Mouse (Mus musculus) layer of hippocampus, adult 2 months (tissue): ENCODE results near the gene Bik. TPM values are rescaled to one million over a fixed set of nuclear protein-coding genes. Genes with fewer than 3 reads are reported as not detected.
A peak's percentile ranks its signal among the peaks of the same experiment; 100 is the strongest.

Source experiments
- DNase-seq, 2 experiments: peaks; one replicate each; pipeline ENCODE4 v3.0.0; 2022; ENCODE audit warnings: low spot score in 2 of 2
- H3K27ac ChIP-seq: fragments of 200-600 bp; 2 replicates; pipeline ENCODE4 v1.8.1; 2022
- H3K4me3 ChIP-seq: fragments of 200-600 bp; 2 replicates; pipeline ENCODE4 v1.8.1; 2022; ENCODE audit warnings: mild to moderate bottlenecking
- CTCF ChIP-seq: fragments of 200-600 bp; conservative IDR thresholded peaks from 2 replicates; pipeline ENCODE4 v1.8.1; 2022; ENCODE audit warnings: antibody characterized with exemption, mild to moderate bottlenecking, moderate library complexity
- total RNA-seq, 2 experiments: library from RNA; stranded (reverse); gene quantifications; 2 replicates each; pipeline ENCODE4 v1.2.3; 2021

Gene Bik
- total RNA-seq, 2 experiments from 2014 or later, result not detected

DNA sequence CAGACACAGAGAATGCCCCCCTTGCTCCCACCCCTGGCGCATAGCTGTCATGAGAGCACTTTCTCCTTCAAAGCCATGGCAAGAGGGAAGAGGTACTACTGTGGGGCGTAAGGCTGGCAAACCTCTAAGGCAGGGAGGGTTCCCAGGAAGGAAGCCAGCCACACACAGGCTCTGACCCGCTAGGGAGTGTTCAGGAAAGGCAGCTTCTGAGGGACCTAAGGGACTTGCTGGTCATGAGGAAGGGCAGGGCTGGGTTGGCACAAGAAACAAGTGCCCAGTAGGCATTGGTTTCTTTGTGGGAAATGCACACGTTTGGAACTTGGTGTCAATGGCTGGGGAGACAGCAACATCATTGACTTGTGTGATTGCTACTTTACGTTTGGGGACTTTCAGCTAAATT lies 39.3 kb downstream of the Bik start:
- no peak for TF ChIP-seq CTCF
- DNase-seq, result no peak
- Histone ChIP-seq H3K4me3 (no peak overlapping the region), H3K27ac (no peak overlapping the region)

GRCm38 (mm10) chr15:83567728-83568127 lies 41.1 kb downstream of the Bik start:
- no peak for DNase-seq
- Histone ChIP-seq H3K27ac (no peak overlapping the region), H3K4me3 (no peak overlapping the region)
- TF ChIP-seq CTCF, result no peak

DNA sequence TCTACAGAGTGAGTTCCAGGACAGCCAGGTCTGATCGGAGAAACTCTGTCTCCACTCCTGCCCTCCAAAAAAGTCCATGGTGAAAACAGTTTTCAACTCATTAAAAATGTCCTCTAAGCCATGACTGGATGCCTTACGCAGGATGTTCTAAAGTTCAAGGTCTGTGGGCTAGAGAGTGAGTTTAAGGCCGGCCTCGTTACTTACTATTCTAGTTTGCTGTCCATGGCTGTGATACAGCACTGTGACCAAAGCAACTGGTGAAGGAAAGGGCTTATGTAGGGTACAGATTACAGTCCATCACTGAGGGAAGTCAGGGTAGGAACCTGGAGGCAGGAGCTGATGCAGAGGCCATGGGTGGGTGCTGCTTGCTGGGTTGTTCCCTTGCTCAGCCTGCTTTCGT lies 41.9 kb downstream of the Bik start:
- H3K27ac ChIP-seq, result no peak overlapping the region
- TF ChIP-seq CTCF, result no peak
- no peak overlapping the region for H3K4me3 ChIP-seq
- no peak for DNase-seq

- Histone ChIP-seq H3K4me3 (no peak overlapping the region), H3K27ac (no peak overlapping the region)
- TF ChIP-seq CTCF, result no peak
- DNase-seq, result no peak
These were observed 43.0 kb downstream of the Bik start for GRCm38 (mm10) chr15:83569682-83570081.

DNA sequence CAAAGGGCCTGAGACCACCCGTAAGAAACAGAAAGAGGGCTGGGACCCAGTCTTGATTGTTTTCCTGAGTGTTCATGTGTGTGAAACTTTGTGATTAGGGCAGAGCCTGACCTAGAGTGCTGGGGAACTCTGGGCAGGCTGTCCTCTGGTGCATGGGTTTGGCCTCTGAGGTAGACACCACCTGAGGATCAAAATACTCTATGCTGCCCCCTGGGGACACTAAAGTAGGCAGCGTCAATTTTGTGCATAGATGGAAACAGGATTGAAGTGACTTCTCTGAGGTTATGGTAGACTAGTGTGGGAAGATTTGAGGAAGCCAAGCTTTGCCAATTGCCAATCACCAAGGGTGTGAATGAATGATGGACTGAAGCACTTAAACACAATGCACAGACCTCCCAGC lies 44.0 kb downstream of the Bik start:
- Histone ChIP-seq H3K4me3 (no peak overlapping the region), H3K27ac (no peak overlapping the region)
- no peak for DNase-seq
- TF ChIP-seq CTCF, result peak; percentile 50

- Histone ChIP-seq H3K27ac (no peak overlapping the region), H3K4me3 (no peak overlapping the region)
- DNase-seq, result no peak
- TF ChIP-seq CTCF, result no peak
These were observed 45.0 kb downstream of the Bik start for GRCm38 (mm10) chr15:83571636-83572035.

DNA sequence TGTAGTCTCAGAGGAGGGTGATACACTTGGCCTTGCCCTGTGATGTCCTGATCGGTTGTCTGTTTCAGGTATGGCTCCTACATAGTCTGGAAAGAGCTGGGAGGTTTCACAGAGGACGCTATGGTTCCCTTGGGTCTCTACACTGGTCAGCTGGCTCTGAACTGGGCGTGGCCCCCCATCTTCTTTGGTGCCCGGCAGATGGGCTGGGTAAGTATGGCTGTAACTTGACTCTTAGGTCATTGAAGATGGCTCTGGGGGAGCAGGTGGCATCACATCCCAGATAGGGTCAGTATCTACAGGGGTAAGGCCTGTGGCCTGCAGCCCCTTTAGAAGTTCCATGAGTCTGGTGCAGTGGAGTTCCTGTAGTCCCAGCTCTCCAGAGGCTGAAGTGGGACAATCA lies 45.5 kb downstream of the Bik start:
- no peak for DNase-seq
- TF ChIP-seq CTCF, result no peak
- no peak overlapping the region for H3K27ac ChIP-seq
- no peak overlapping the region for H3K4me3 ChIP-seq

DNA sequence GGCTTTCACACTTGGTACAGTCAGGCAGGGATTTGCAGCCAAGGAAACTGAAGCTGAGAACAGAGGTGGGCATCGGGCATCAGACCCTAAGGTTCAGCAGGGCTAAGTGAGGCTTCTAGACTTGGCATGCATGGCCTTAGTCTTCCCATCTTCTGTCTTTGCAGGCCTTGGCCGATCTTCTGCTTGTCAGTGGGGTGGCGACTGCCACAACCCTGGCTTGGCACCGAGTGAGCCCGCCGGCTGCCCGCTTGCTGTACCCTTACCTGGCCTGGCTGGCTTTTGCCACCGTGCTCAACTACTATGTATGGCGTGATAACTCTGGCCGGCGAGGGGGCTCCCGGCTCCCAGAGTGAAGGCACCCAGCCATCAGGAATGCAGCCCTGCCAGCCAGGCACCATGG lies 46.9 kb downstream of the Bik start:
- TF ChIP-seq CTCF, result no peak
- Histone ChIP-seq H3K4me3 (no peak overlapping the region), H3K27ac (no peak overlapping the region)
- DNase-seq, result no peak

DNA sequence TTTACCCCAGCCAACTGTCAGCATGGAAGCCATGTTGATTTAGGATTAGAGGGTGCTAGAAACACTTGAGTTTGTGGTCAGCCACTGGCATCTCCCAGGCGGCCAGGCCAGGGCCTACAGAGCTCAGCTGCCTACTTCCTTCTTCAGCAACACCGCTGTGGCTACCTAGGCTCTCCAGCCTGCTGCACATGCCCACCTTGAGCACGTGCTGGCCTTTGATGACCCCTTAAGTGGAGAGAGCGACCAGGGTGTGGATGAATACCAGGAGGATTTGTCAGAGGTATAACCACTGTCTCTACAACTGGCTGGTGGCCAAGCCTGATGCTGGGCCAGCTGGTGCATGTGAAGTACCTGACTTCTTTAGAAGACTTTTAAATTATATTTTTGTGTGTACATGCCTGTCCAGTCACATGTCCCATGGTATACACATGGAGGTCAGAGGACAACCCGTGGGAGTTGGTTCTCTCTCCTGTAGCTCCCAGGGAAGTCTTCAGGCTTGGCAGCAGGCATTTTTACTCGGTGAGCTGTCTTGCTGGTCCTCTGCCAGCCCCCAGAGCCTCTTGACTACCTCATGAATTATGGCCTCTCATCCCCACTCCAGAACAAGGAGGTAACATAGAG lies 48.2 kb downstream of the Bik start:
- no peak for DNase-seq
- no peak overlapping the region for H3K27ac ChIP-seq
- no peak overlapping the region for H3K4me3 ChIP-seq
- TF ChIP-seq CTCF, result no peak

GRCm38 (mm10) chr15:83575543-83575942 lies 48.9 kb downstream of the Bik start:
- no peak for TF ChIP-seq CTCF
- Histone ChIP-seq H3K27ac (no peak overlapping the region), H3K4me3 (no peak overlapping the region)
- no peak for DNase-seq

GRCm38 (mm10) chr15:83576651-83577050 lies 50.0 kb downstream of the Bik start:
- DNase-seq, result no peak
- Histone ChIP-seq H3K27ac (no peak overlapping the region), H3K4me3 (no peak overlapping the region)
- TF ChIP-seq CTCF, result no peak

- no peak for TF ChIP-seq CTCF
These were observed 56.3 kb downstream of the Bik start for GRCm38 (mm10) chr15:83582931-83583330.

DNA sequence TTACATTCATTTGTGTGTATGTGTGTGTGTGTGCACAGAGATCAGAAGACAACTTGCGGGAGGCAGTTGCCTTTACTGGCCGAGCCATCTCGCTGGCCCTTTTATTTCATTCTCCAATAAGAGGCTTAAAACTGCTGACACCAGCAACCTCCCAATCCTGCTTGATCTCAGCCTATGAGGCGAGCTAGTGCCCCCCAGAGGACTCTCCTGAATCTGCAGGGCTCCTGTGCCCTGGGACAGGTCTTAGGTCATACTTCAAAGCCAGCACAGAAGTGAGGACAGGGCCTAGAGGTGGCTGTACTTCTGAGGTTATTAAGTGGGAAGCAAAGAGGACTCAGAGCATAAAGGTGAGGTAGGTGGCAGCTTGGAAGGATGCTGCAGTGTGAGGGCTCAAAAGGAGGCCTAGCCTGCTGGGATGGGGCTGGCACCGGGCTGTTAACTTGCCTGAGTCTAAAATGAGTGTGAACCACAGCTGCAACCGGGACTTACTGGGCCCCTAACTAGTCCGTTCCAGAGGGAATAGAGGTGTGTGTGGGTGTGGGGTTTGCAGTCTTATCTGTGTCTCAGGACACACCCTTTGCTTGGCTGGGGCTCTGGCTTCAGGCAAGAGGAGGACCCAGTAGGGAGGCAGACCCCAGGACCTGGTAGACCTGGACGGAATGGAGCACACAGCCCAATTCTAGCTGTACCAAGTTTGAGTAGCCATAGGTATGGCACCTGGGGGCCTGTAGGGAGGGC lies 56.9 kb downstream of the Bik start:
- peak in 1 of 2 experiments; percentile 37 for DNase-seq
- no peak overlapping the region for H3K4me3 ChIP-seq
- TF ChIP-seq CTCF, result peak; percentile 76
- no peak overlapping the region for H3K27ac ChIP-seq

More at GRCm38 (mm10) chr15:83582931-83583330, 56.3 kb downstream of the Bik start:
- Histone ChIP-seq H3K4me3 (no peak overlapping the region), H3K27ac (no peak overlapping the region)
- DNase-seq, result no peak

DNA sequence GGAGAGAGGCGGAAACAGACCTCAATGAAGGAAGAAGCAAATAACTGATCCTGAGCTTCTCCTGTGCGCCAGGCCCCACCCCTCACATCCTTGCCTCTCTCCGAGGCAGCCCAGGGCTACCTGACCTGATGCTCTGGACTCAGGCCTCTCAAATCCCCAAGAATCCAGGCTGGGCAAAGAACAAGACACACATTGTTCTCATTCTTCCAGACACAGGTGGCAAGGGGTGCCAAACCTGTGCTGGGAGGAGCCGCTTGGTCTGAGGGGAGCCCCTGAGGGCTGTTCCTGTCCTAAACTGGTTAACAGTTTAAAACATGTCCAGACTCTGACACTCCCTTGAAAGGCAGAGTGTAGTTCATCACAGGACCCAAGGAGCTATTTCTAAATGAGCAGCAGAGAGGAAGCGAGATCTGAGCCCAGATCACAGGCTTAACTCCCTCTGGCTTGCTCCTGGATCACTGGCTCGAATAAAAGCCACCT lies 58.1 kb downstream of the Bik start:
- H3K27ac ChIP-seq, result no peak overlapping the region
- no peak for DNase-seq
- no peak for TF ChIP-seq CTCF
- H3K4me3 ChIP-seq, result no peak overlapping the region
